Mouse (Mus musculus) MEL (cell line): Measurements from ENCODE around the gene Acadsb. TPM values are rescaled to one million over a fixed set of nuclear protein-coding genes. Genes with fewer than 3 reads are reported as not detected.

ENCODE experiments used
- DNase-seq: peaks from one replicate; pipeline ENCODE4 v3.0.0; 2011; ENCODE audit warnings: low read depth, low spot score
- H3K27ac ChIP-seq: 2 replicates; pipeline ENCODE4 v1.5.1; 2012; ENCODE audit warnings: low read depth, mild to moderate bottlenecking, control low read depth, low read length, moderate library complexity; ENCODE audit not compliant: control insufficient read depth
- H3K27me3 ChIP-seq, 2 experiments: fragments of 150-350 bp in 1 of 2; sonication (generic) in 1 of 2; 2 replicates each; pipeline ENCODE4 v1.6.1; 2012; ENCODE audit warnings: low read length in 2 of 2, mild to moderate bottlenecking in 2 of 2, improper control_type of control experiment in 1 of 2, moderate library complexity in 1 of 2; ENCODE audit not compliant: insufficient read depth in 2 of 2, control insufficient read depth in 1 of 2
- H3K36me3 ChIP-seq, 2 experiments: 2 replicates each; pipeline ENCODE4 v1.6.1; 2012 to 2014; ENCODE audit warnings: low read length in 2 of 2, improper control_type of control experiment in 1 of 2, inconsistent platforms in 1 of 2, mild to moderate bottlenecking in 1 of 2; ENCODE audit not compliant: insufficient read depth in 2 of 2, control insufficient read depth in 1 of 2
- H3K4me1 ChIP-seq, 2 experiments: fragments of 150-350 bp in 1 of 2; sonication (generic) in 1 of 2; 2 replicates each; pipeline ENCODE4 v1.6.1; 2012; ENCODE audit warnings: low read length in 2 of 2, improper control_type of control experiment in 1 of 2, mild to moderate bottlenecking in 1 of 2; ENCODE audit not compliant: insufficient read depth in 2 of 2, control insufficient read depth in 1 of 2
- H3K4me3 ChIP-seq, 2 experiments: fragments of 150-350 bp in 1 of 2; sonication (generic) in 1 of 2; 2 replicates each; pipeline ENCODE4 v1.5.1; 2012; ENCODE audit warnings: low read depth in 2 of 2, low read length in 2 of 2, mild to moderate bottlenecking in 2 of 2, moderate library complexity in 2 of 2, control low read depth in 1 of 2, improper control_type of control experiment in 1 of 2; ENCODE audit not compliant: control insufficient read depth in 1 of 2, insufficient read depth in 1 of 2
- H3K79me2 ChIP-seq: 2 replicates; pipeline ENCODE4 v1.6.1; 2012; ENCODE audit warnings: mild to moderate bottlenecking, low read length, moderate library complexity; ENCODE audit not compliant: control insufficient read depth, poor library complexity, insufficient read depth
- H3K9ac ChIP-seq: 2 replicates; pipeline ENCODE4 v1.6.1; 2012; ENCODE audit warnings: low read depth, mild to moderate bottlenecking, control low read depth, low read length, moderate library complexity; ENCODE audit not compliant: control insufficient read depth, poor library complexity, severe bottlenecking
- H3K9me3 ChIP-seq: fragments of 150-350 bp; sonication (generic); replicated peaks from 2 replicates; pipeline ENCODE4 v1.6.1; 2012; ENCODE audit warnings: mild to moderate bottlenecking, low read length, improper control_type of control experiment, moderate library complexity; ENCODE audit not compliant: insufficient read depth
- CHD2 ChIP-seq: IDR thresholded peaks from 2 replicates; pipeline ENCODE4 v1.6.1; 2011; ENCODE audit warnings: low read length, improper control_type of control experiment
- CTCF ChIP-seq, 3 experiments: IDR thresholded peaks in 2 of 3; conservative IDR thresholded peaks in 1 of 3; 2 replicates each; pipeline ENCODE4 v1.5.1; 2011 to 2012; ENCODE audit warnings: low read length in 3 of 3, low read depth in 2 of 3, mild to moderate bottlenecking in 2 of 3, improper control_type of control experiment in 1 of 3, inconsistent platforms in 1 of 3, mixed read lengths in 1 of 3, moderate library complexity in 1 of 3; ENCODE audit not compliant: control insufficient read depth in 1 of 3, insufficient read depth in 1 of 3, poor library complexity in 1 of 3, severe bottlenecking in 1 of 3
- ELF1 ChIP-seq: IDR thresholded peaks from 2 replicates; pipeline ENCODE4 v1.6.1; 2014; ENCODE audit warnings: low read depth, mild to moderate bottlenecking, inconsistent platforms, low read length, improper control_type of control experiment, moderate library complexity
- ETS1 ChIP-seq: IDR thresholded peaks from 2 replicates; pipeline ENCODE4 v1.6.1; 2012; ENCODE audit warnings: low read depth, mild to moderate bottlenecking, inconsistent platforms, low read length, improper control_type of control experiment, moderate library complexity
- GABPA ChIP-seq: IDR thresholded peaks from 2 replicates; pipeline ENCODE4 v1.6.1; 2012; ENCODE audit warnings: low read depth, mild to moderate bottlenecking, inconsistent platforms, low read length, improper control_type of control experiment, moderate library complexity
- HCFC1 ChIP-seq: IDR thresholded peaks from 2 replicates; pipeline ENCODE4 v1.6.1; 2012; ENCODE audit warnings: low read depth, mild to moderate bottlenecking, inconsistent platforms, low read length, improper control_type of control experiment, moderate library complexity
- KAT2A ChIP-seq: conservative IDR thresholded peaks from 2 replicates; pipeline ENCODE4 v1.6.1; 2012; ENCODE audit warnings: low read depth, low read length, improper control_type of control experiment, inconsistent platforms
- MAFK ChIP-seq: IDR thresholded peaks from 2 replicates; pipeline ENCODE4 v1.6.1; 2011; ENCODE audit warnings: low read depth, mild to moderate bottlenecking, low read length, improper control_type of control experiment, borderline replicate concordance
- MAX ChIP-seq: IDR thresholded peaks from 2 replicates; pipeline ENCODE4 v1.6.1; 2011; ENCODE audit warnings: low read length, improper control_type of control experiment
- MEF2A ChIP-seq: IDR thresholded peaks from 2 replicates; pipeline ENCODE4 v1.6.1; 2014; ENCODE audit warnings: low read depth, mild to moderate bottlenecking, inconsistent platforms, low read length, improper control_type of control experiment; ENCODE audit not compliant: poor library complexity, insufficient replicate concordance, severe bottlenecking; ENCODE audit errors: extremely low read depth
- MXI1 ChIP-seq: IDR thresholded peaks from 2 replicates; pipeline ENCODE4 v1.6.1; 2011; ENCODE audit warnings: mild to moderate bottlenecking, low read depth, low read length, improper control_type of control experiment
- MYB ChIP-seq: IDR thresholded peaks from 2 replicates; pipeline ENCODE4 v1.6.1; 2011; ENCODE audit warnings: mild to moderate bottlenecking, low read depth, low read length, improper control_type of control experiment
- MYC ChIP-seq: IDR thresholded peaks from 2 replicates; pipeline ENCODE4 v1.6.1; 2011; ENCODE audit warnings: low read depth, mild to moderate bottlenecking, low read length, improper control_type of control experiment, moderate library complexity
- POLR2AphosphoS5 ChIP-seq: IDR thresholded peaks from 2 replicates; pipeline ENCODE4 v1.6.1; 2012; ENCODE audit warnings: low read depth, borderline replicate concordance, mild to moderate bottlenecking, inconsistent platforms, low read length, moderate library complexity, mixed read lengths
- RAD21 ChIP-seq: IDR thresholded peaks from 2 replicates; pipeline ENCODE4 v1.6.1; 2011; ENCODE audit warnings: mild to moderate bottlenecking, low read depth, low read length, improper control_type of control experiment
- RCOR1 ChIP-seq: IDR thresholded peaks from 2 replicates; pipeline ENCODE4 v1.6.1; 2012; ENCODE audit warnings: low read depth, mild to moderate bottlenecking, inconsistent platforms, low read length, improper control_type of control experiment
- SMC3 ChIP-seq: IDR thresholded peaks from 2 replicates; pipeline ENCODE4 v1.6.1; 2011; ENCODE audit warnings: low read depth, low read length, improper control_type of control experiment
- TBP ChIP-seq: IDR thresholded peaks from 2 replicates; pipeline ENCODE4 v1.8.0; 2011; ENCODE audit warnings: low read depth, low read length, improper control_type of control experiment
- UBTF ChIP-seq: IDR thresholded peaks from 2 replicates; pipeline ENCODE4 v1.6.1; 2012; ENCODE audit warnings: low read depth, mild to moderate bottlenecking, inconsistent platforms, low read length, improper control_type of control experiment, moderate library complexity, borderline replicate concordance; ENCODE audit not compliant: insufficient read depth
- USF1 ChIP-seq: IDR thresholded peaks from 2 replicates; pipeline ENCODE4 v1.6.1; 2014; ENCODE audit warnings: low read depth, mild to moderate bottlenecking, inconsistent platforms, low read length, improper control_type of control experiment, moderate library complexity
- ZC3H11A ChIP-seq: IDR thresholded peaks from 2 replicates; pipeline ENCODE4 v1.6.1; 2012; ENCODE audit warnings: low read depth, mild to moderate bottlenecking, inconsistent platforms, low read length, improper control_type of control experiment
- ZKSCAN1 ChIP-seq: IDR thresholded peaks from 2 replicates; pipeline ENCODE4 v1.6.1; 2012; ENCODE audit warnings: low read depth, mild to moderate bottlenecking, inconsistent platforms, low read length, improper control_type of control experiment, moderate library complexity
- ZMIZ1 ChIP-seq: IDR thresholded peaks from 2 replicates; pipeline ENCODE4 v1.6.1; 2012; ENCODE audit warnings: low read depth, mild to moderate bottlenecking, inconsistent platforms, low read length, improper control_type of control experiment, moderate library complexity
- ZNF384 ChIP-seq: IDR thresholded peaks from 2 replicates; pipeline ENCODE4 v1.6.1; 2012; ENCODE audit warnings: low read depth, mild to moderate bottlenecking, inconsistent platforms, low read length, improper control_type of control experiment
- polyA plus RNA-seq, 2 experiments: library from polyadenylated mRNA; stranded (reverse) in 1 of 2; unstranded in 1 of 2; fragments of >175 nt in 1 of 2; fragments of >200 nt in 1 of 2; gene quantifications; 2 replicates each; pipeline versions ENCODE4 v1.2.1 to v1.2.4; 2012; ENCODE audit warnings: low replicate concordance in 2 of 2, low read depth in 1 of 2; ENCODE audit not compliant: insufficient read length in 2 of 2, insufficient read depth in 1 of 2, missing spikeins in 1 of 2
- total RNA-seq: library from RNA; depleted of rRNA; stranded (reverse); fragments of 300-350 nt; gene quantifications from 2 replicates; pipeline ENCODE4 v1.2.3, GENCODE M21; 2012

Gene Acadsb
- total and polyA plus RNA-seq, 3 experiments, result 11.4 to 20.7 TPM; not detected in 1

GRCm38 (mm10) chr7:131427331-131427730 is 16.9 kb downstream of the Acadsb start:
- Histone ChIP-seq H3K27me3 (no peaks in the 10 kb centered on the region), H3K4me3 (no peak overlapping the region), H3K79me2 (no peaks in the 10 kb centered on the region), H3K4me1 (peaks cover 0 to 9% of the 10 kb centered on the region in 2 experiments; a peak in 3 of 4 replicates), H3K9ac (no peak overlapping the region), H3K27ac (no peak overlapping the region), H3K9me3 (no peaks in the 10 kb centered on the region), H3K36me3 (peaks cover 0 to 5% of the 10 kb centered on the region in 2 experiments; a peak in 2 of 4 replicates)
- no peak for TF ChIP-seq ZNF384
- TF ChIP-seq ELF1, result no peak
- no peak for TF ChIP-seq GABPA
- no peak for TF ChIP-seq TBP
- no peak for TF ChIP-seq MEF2A
- no peak for TF ChIP-seq MAX
- TF ChIP-seq CTCF (IDR thresholded peaks at IDR 0.05 in 2 of 3, conservative IDR thresholded peaks at IDR 0.05 in 1 of 3; ENCODE audit: control insufficient read depth in 1 of 3, insufficient read depth in 1 of 3, low read depth in 2 of 3, low read length in 3 of 3, poor library complexity in 1 of 3, severe bottlenecking in 1 of 3), result no peak
- no peak for TF ChIP-seq MXI1
- TF ChIP-seq POLR2AphosphoS5, result no peak
- DNase-seq, result no peak

GRCm38 (mm10) chr7:131432244-131432643 is 21.8 kb downstream of the Acadsb start:
- peak; percentile 73 for TF ChIP-seq RAD21
- TF ChIP-seq CTCF (IDR thresholded peaks at IDR 0.05 in 2 of 3, conservative IDR thresholded peaks at IDR 0.05 in 1 of 3; ENCODE audit: control insufficient read depth in 1 of 3, insufficient read depth in 1 of 3, low read depth in 2 of 3, low read length in 3 of 3, poor library complexity in 1 of 3, severe bottlenecking in 1 of 3), result peak; percentile 26 to 67 (median 50); a peak in 5 of 6 replicates
- no peak for TF ChIP-seq MAFK
- no peak for TF ChIP-seq USF1
- peak; percentile 46 for TF ChIP-seq ZC3H11A
- TF ChIP-seq SMC3, result peak; percentile 63
- H3K27me3 ChIP-seq, result no peaks in the 10 kb centered on the region
- DNase-seq, result peak; percentile 59
- no peaks in the 10 kb centered on the region for H3K36me3 ChIP-seq
- H3K4me1 ChIP-seq, result no peaks in the 10 kb centered on the region
- H3K9ac ChIP-seq, result no peak overlapping the region
- H3K4me3 ChIP-seq, result no peak overlapping the region
- H3K9me3 ChIP-seq, result no peaks in the 10 kb centered on the region
- no peaks in the 10 kb centered on the region for H3K79me2 ChIP-seq
- H3K27ac ChIP-seq, result no peak overlapping the region

- Histone ChIP-seq H3K79me2 (no peaks in the 10 kb centered on the region), H3K27me3 (no peaks in the 10 kb centered on the region), H3K9me3 (no peaks in the 10 kb centered on the region), H3K4me3 (no peak overlapping the region), H3K36me3 (no peaks in the 10 kb centered on the region)
- TF ChIP-seq RCOR1 (no peak), KAT2A (no peak), MYC (no peak), CTCF (IDR thresholded peaks at IDR 0.05 in 2 of 3, conservative IDR thresholded peaks at IDR 0.05 in 1 of 3; ENCODE audit: control insufficient read depth in 1 of 3, insufficient read depth in 1 of 3, low read depth in 2 of 3, low read length in 3 of 3, poor library complexity in 1 of 3, severe bottlenecking in 1 of 3) (peak in 1 of 3 experiments; percentile 39; a peak in 2 of 6 replicates), ZKSCAN1 (no peak), POLR2AphosphoS5 (no peak), ETS1 (no peak), RAD21 (peak; percentile 42), MYB (no peak), GABPA (no peak), MEF2A (no peak), ZMIZ1 (no peak), CHD2 (no peak), HCFC1 (no peak), SMC3 (peak; percentile 48), UBTF (no peak)
- TF ChIP-seq, all 39 proteins: peak for 3
- Histone ChIP-seq H3K27ac (no peak overlapping the region), H3K4me1 (no peaks in the 10 kb centered on the region), H3K9ac (no peak overlapping the region)
- DNase-seq, result no peak
These were observed 23.9 kb downstream of the Acadsb start for GRCm38 (mm10) chr7:131434276-131434675.
